Mouse (Mus musculus): ENCODE data around the gene Foxred2. TPM values are rescaled to one million over a fixed set of nuclear protein-coding genes. Genes with fewer than 3 reads are reported as not detected.
A peak's percentile ranks its signal among the peaks of the same experiment; 100 is the strongest.

Gene Foxred2
- 3.2 TPM in 2 replicates for polyA plus RNA-seq (2015; fragmentation: Nextera tagmentation; extraction: Ambion mirVana)

GRCm38 (mm10) chr15:77956404-77956901 is at the start of gene Foxred2:
Gene Foxred2 (minus strand): TSS chr15:77956722.
- Histone ChIP-seq H3K27me3 (ENCODE audit: insufficient read depth, low read length) (no peaks in the 10 kb centered on the region), H3K4me2 (ENCODE audit: low read length) (peak within 1 kb of the TSS; percentile 58), H3K4me1 (replicated peaks; ENCODE audit: insufficient read depth, low read length) (peaks cover 9% of the 10 kb centered on the region), H3K27ac (no peak within 1 kb of the TSS), H3K9me3 (replicated peaks; ENCODE audit: low read length) (no peaks in the 10 kb centered on the region), H3K9ac (ENCODE audit: low read depth, low read length) (0 out of 2 replicates have a peak within 1 kb of the TSS, but pooled peaks have one; percentile 18), H3K36me3 (ENCODE audit: insufficient read depth, low read length) (peaks cover 31% of the 10 kb centered on the region), H3K4me3 (replicated peaks; ENCODE audit: low read depth, low read length) (peak within 1 kb of the TSS; percentile 32)
- DNase-seq (ENCODE audit: low spot score), result peak; percentile 86
- ATAC-seq (replicated peaks; ENCODE audit: low FRiP score, low read depth), result peak; percentile 94
- under 1% methylated on average over 39 of the region's 39 CpGs for WGBS
- TF ChIP-seq CTCF (IDR thresholded peaks at IDR 0.05; ENCODE audit: low read depth), result peak; percentile 45

GRCm38 (mm10) chr15:78003929-78004328 is 47.4 kb upstream of the Foxred2 start:
- Histone ChIP-seq H3K4me1 (replicated peaks; ENCODE audit: insufficient read depth, low read length) (no peaks in the 10 kb centered on the region), H3K9ac (ENCODE audit: low read depth, low read length) (no peak overlapping the region), H3K27ac (no peak overlapping the region), H3K9me3 (replicated peaks; ENCODE audit: low read length) (no peaks in the 10 kb centered on the region), H3K4me3 (replicated peaks; ENCODE audit: low read depth, low read length) (no peak overlapping the region), H3K36me3 (ENCODE audit: insufficient read depth, low read length) (no peaks in the 10 kb centered on the region), H3K4me2 (ENCODE audit: low read length) (no peak overlapping the region), H3K27me3 (ENCODE audit: insufficient read depth, low read length) (no peaks in the 10 kb centered on the region)
- no peak for TF ChIP-seq CTCF (IDR thresholded peaks at IDR 0.05; ENCODE audit: low read depth)
- ATAC-seq (replicated peaks; ENCODE audit: low FRiP score, low read depth) (no peak), DNase-seq (ENCODE audit: low spot score) (peak; percentile 19)
- WGBS, result 28% methylated on average over 9 of the region's 9 CpGs

- no peaks in the 10 kb centered on the region for H3K27me3 ChIP-seq (ENCODE audit: insufficient read depth, low read length)
- no peak overlapping the region for H3K4me2 ChIP-seq (ENCODE audit: low read length)
- no peak for ATAC-seq (replicated peaks; ENCODE audit: low FRiP score, low read depth)
- DNase-seq (ENCODE audit: low spot score), result no peak
- H3K9ac ChIP-seq (ENCODE audit: low read depth, low read length), result no peak overlapping the region
- H3K27ac ChIP-seq, result no peak overlapping the region
- no peaks in the 10 kb centered on the region for H3K9me3 ChIP-seq (replicated peaks; ENCODE audit: low read length)
- WGBS, result 19% methylated on average over 5 of the region's 5 CpGs
- H3K36me3 ChIP-seq (ENCODE audit: insufficient read depth, low read length), result no peaks in the 10 kb centered on the region
- no peaks in the 10 kb centered on the region for H3K4me1 ChIP-seq (replicated peaks; ENCODE audit: insufficient read depth, low read length)
- H3K4me3 ChIP-seq (replicated peaks; ENCODE audit: low read depth, low read length), result no peak overlapping the region
- TF ChIP-seq CTCF (IDR thresholded peaks at IDR 0.05; ENCODE audit: low read depth), result no peak
Observed at GRCm38 (mm10) chr15:78001400-78001799, 44.9 kb upstream of the Foxred2 start.

DNA sequence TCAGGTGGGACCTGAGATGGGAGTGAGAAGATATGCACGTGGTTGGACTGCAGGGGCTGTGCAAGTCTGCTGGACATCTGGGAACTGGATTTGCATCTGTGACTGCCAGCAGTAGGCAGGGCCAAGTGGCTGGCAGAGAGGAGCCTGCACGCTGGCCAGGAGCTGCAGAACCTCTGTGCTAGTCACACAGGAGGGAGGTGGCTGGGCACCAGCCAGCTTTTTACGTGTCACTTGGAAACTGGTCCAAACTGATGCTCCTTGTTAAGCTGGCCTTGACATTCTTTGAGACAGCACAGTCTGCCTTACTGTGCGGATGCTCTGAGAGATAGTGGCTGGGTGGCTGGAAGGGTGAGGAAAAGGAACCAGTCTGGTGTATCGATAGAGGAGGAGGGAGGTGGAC is 32.0 kb upstream of the Foxred2 start:
- H3K36me3 ChIP-seq (ENCODE audit: insufficient read depth, low read length), result no peaks in the 10 kb centered on the region
- ATAC-seq (replicated peaks; ENCODE audit: low FRiP score, low read depth) (no peak), DNase-seq (ENCODE audit: low spot score) (no peak)
- no peaks in the 10 kb centered on the region for H3K4me1 ChIP-seq (replicated peaks; ENCODE audit: insufficient read depth, low read length)
- H3K4me2 ChIP-seq (ENCODE audit: low read length), result no peak overlapping the region
- no peak overlapping the region for H3K9ac ChIP-seq (ENCODE audit: low read depth, low read length)
- H3K27me3 ChIP-seq (ENCODE audit: insufficient read depth, low read length), result no peaks in the 10 kb centered on the region
- 53% methylated on average over 5 of the region's 5 CpGs for WGBS
- TF ChIP-seq CTCF (IDR thresholded peaks at IDR 0.05; ENCODE audit: low read depth), result no peak
- H3K9me3 ChIP-seq (replicated peaks; ENCODE audit: low read length), result no peaks in the 10 kb centered on the region
- H3K4me3 ChIP-seq (replicated peaks; ENCODE audit: low read depth, low read length), result no peak overlapping the region
- H3K27ac ChIP-seq, result no peak overlapping the region

GRCm38 (mm10) chr15:77983391-77983790 is 26.9 kb upstream of the Foxred2 start:
- no peak for TF ChIP-seq CTCF (IDR thresholded peaks at IDR 0.05; ENCODE audit: low read depth)
- DNase-seq (ENCODE audit: low spot score) (peak; percentile 33), ATAC-seq (replicated peaks; ENCODE audit: low FRiP score, low read depth) (no peak)
- Histone ChIP-seq H3K36me3 (ENCODE audit: insufficient read depth, low read length) (no peaks in the 10 kb centered on the region), H3K4me3 (replicated peaks; ENCODE audit: low read depth, low read length) (no peak overlapping the region), H3K27me3 (ENCODE audit: insufficient read depth, low read length) (no peaks in the 10 kb centered on the region), H3K9me3 (replicated peaks; ENCODE audit: low read length) (no peaks in the 10 kb centered on the region), H3K9ac (ENCODE audit: low read depth, low read length) (no peak overlapping the region), H3K4me2 (ENCODE audit: low read length) (no peak overlapping the region), H3K27ac (no peak overlapping the region), H3K4me1 (replicated peaks; ENCODE audit: insufficient read depth, low read length) (no peaks in the 10 kb centered on the region)
- 20% methylated on average over 3 of the region's 3 CpGs for WGBS

DNA sequence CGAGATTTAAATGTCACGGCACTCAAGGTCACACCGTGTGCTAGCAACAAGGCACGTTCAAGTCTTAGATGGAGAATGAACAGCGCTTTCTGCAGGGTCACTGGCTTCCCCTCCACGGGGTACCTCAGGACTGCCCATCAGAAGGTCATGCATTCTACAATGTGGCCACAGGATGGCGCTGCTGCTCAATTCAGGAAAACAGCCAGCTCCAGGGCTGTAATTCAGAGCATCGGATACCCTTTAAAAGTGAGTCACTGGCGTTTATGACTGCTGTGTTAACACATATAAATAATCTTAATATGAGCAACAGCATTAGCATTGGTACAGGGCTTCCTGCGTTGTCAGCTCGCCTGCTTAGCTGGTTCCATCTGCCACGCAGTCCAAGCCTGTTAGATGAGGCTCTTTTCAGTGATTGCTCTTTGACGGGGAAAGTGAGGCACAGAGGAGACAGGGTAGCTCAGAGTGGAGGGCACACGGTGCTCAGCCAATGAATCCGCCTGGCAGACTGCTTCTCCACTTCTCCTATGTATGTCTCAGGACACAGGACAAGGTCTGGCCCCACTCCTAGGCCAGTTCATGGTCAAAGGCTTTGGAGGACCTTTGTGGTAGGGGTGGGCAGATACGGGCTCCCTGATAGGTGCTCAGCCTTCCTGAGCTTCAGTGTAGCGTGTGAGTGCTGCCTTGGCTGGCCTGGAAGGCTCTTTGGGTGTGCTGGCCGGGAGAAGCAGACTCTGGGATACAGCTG is 25.8 kb upstream of the Foxred2 start:
- Histone ChIP-seq H3K36me3 (ENCODE audit: insufficient read depth, low read length) (no peaks in the 10 kb centered on the region), H3K9ac (ENCODE audit: low read depth, low read length) (no peak overlapping the region), H3K9me3 (replicated peaks; ENCODE audit: low read length) (no peaks in the 10 kb centered on the region), H3K4me1 (replicated peaks; ENCODE audit: insufficient read depth, low read length) (no peaks in the 10 kb centered on the region), H3K4me2 (ENCODE audit: low read length) (no peak overlapping the region), H3K27me3 (ENCODE audit: insufficient read depth, low read length) (no peaks in the 10 kb centered on the region), H3K27ac (no peak overlapping the region), H3K4me3 (replicated peaks; ENCODE audit: low read depth, low read length) (no peak overlapping the region)
- DNase-seq (ENCODE audit: low spot score), result peak; percentile 64
- TF ChIP-seq CTCF (IDR thresholded peaks at IDR 0.05; ENCODE audit: low read depth), result peak; percentile 79
- ATAC-seq (replicated peaks; ENCODE audit: low FRiP score, low read depth), result no peak
- 26% methylated on average over 18 of the region's 18 CpGs for WGBS

All from kidney, postnatal 0 days (tissue).